Mouse (Mus musculus) liver, postnatal 0 days (tissue): ENCODE measurements around the gene Eva1c.

Experiments used
- CTCF ChIP-seq: sonication (generic); IDR thresholded peaks from 2 replicates; pipeline ENCODE4 v1.5.1; 2016; ENCODE audit warnings: antibody characterized with exemption, low read depth
- EP300 ChIP-seq: IDR thresholded peaks from 2 replicates; pipeline ENCODE4 v1.6.1; 2016; ENCODE audit warnings: antibody characterized with exemption, low read depth, mild to moderate bottlenecking

- TF ChIP-seq CTCF (no peak), EP300 (no peak)
These were observed 15.7 kb upstream of the Eva1c start for GRCm38 (mm10) chr16:90810716-90811256.
